Mouse (Mus musculus) limb, embryonic 13.5 days (tissue): ENCODE results near the gene Lrit3. TPM values are rescaled to one million over a fixed set of nuclear protein-coding genes. Genes with fewer than 3 reads are reported as not detected.

Experiments
- ATAC-seq: fragments of 200-750 bp; cut with Nextera tagmentation; 2 replicates; pipeline ENCODE4 v1.8.0; 2017; ENCODE audit warnings: low read depth, moderate number of reproducible peaks, moderate TSS enrichment; ENCODE audit not compliant: low FRiP score
- H3K27ac ChIP-seq: fragments of 300-500 bp; sonication (generic); 2 replicates; pipeline ENCODE4 v1.5.1; 2015; ENCODE audit warnings: inconsistent platforms, mild to moderate bottlenecking, moderate library complexity
- H3K27me3 ChIP-seq: fragments of 300-500 bp; sonication (generic); 2 replicates; pipeline ENCODE4 v1.6.1; 2015; ENCODE audit warnings: mild to moderate bottlenecking, inconsistent platforms
- H3K36me3 ChIP-seq: fragments of 300-500 bp; sonication (generic); 2 replicates; pipeline ENCODE4 v1.6.1; 2015; ENCODE audit warnings: inconsistent platforms, mild to moderate bottlenecking, moderate library complexity
- H3K4me1 ChIP-seq: fragments of 300-500 bp; sonication (generic); 2 replicates; pipeline ENCODE4 v1.6.1; 2015; ENCODE audit warnings: inconsistent platforms
- H3K4me2 ChIP-seq: fragments of 300-500 bp; sonication (generic); replicated peaks from 2 replicates; pipeline ENCODE4 v1.6.1; 2015; ENCODE audit warnings: inconsistent platforms, mild to moderate bottlenecking, moderate library complexity
- H3K4me3 ChIP-seq: fragments of 300-500 bp; sonication (generic); 2 replicates; pipeline ENCODE4 v1.5.1; 2015; ENCODE audit warnings: moderate library complexity, mild to moderate bottlenecking, inconsistent platforms
- H3K9ac ChIP-seq: fragments of 300-500 bp; sonication (generic); 2 replicates; pipeline ENCODE4 v1.6.1; 2015; ENCODE audit warnings: mild to moderate bottlenecking, inconsistent platforms
- H3K9me3 ChIP-seq: fragments of 300-500 bp; sonication (generic); 2 replicates; pipeline ENCODE4 v1.6.1; 2016; ENCODE audit warnings: inconsistent platforms
- WGBS: fragments of 180-500 bp; shearing (Covaris S2); methylation state at CpG from one replicate; pipeline ENCODE4 v1.1.7; 2015; 5-methylcytosine and 5-hydroxymethylcytosine counted together
- polyA plus RNA-seq: library from polyadenylated mRNA; unstranded; fragments of >200 nt; fragmentation: Nextera tagmentation; extraction: Ambion mirVana; gene quantifications from 2 replicates; pipeline ENCODE4 v1.2.1, GENCODE M21; 2015

Gene Lrit3
- polyA plus RNA-seq, 1 experiment from 2014 or later, result not detected

DNA sequence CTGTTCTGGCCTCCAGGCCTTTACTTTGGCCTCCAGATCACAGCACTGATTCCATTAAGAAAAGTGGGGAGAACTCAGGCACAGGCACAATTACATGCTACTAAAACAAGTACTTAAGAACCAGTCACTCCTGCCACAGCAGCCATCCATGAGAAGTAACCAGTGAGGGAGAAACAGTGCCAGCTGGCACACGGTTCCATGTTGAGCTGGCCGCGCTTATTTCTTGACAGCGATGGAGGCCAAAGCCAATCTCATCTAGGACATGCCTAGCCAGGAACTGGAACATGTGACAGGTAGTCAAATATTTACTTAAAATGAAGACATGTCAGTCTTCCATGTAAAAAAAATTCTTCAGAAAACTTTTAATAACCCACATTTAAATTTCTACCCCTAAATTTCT is 20.3 kb upstream of the Lrit3 start:
- Histone ChIP-seq H3K9me3 (no peaks in the 10 kb centered on the region), H3K4me2 (no peak overlapping the region), H3K9ac (no peak overlapping the region), H3K4me3 (no peak overlapping the region), H3K27ac (no peak overlapping the region), H3K4me1 (no peaks in the 10 kb centered on the region), H3K36me3 (peaks cover 46% of the 10 kb centered on the region), H3K27me3 (no peaks in the 10 kb centered on the region)
- no peak for ATAC-seq
- WGBS, result 96% methylated on average over 4 of the region's 4 CpGs

GRCm38 (mm10) chr3:129823293-129823692 is 19.5 kb upstream of the Lrit3 start:
- no peak for ATAC-seq
- H3K4me3 ChIP-seq, result no peak overlapping the region
- whole genome bisulfite sequencing, result 61% methylated on average over 5 of the region's 5 CpGs
- H3K4me1 ChIP-seq, result no peaks in the 10 kb centered on the region
- no peaks in the 10 kb centered on the region for H3K9me3 ChIP-seq
- no peaks in the 10 kb centered on the region for H3K27me3 ChIP-seq
- no peak overlapping the region for H3K4me2 ChIP-seq
- H3K27ac ChIP-seq, result no peak overlapping the region
- peaks cover 42% of the 10 kb centered on the region for H3K36me3 ChIP-seq
- H3K9ac ChIP-seq, result no peak overlapping the region

DNA sequence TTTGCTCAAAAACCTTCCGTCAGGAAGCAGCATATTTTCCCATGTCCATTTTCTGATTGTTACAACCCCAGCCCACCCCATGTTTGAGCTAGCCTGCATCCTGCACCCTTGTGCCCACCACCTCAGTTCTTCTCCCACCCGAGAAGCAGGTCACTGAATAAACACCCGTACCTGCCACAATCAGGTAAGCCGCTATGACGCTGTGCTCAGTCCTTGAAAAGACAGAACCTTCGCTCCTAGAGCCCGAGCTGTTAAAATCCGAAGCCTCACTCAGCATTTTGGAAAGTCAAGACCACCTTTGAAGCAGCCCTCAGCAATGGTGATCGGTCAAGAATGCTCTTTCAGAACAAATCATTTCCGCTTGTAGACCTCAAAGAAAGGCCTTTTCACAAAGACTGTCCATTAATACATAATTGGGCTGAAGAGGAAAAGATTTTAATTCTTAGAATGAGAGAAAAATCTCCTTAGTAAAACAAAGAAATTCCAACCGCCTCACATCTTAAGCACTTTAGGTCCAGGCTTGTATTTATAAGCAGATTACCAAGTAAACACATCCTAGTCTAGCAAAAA is 18.5 kb upstream of the Lrit3 start, which contains the start of gene Rrh:
Rrh (minus strand) TSS at position 382 of the 570 bp plus-strand sequence.
- Histone ChIP-seq H3K4me1 (no peaks in the 10 kb centered on the region), H3K9ac (no peak within 1 kb of the TSS), H3K27me3 (no peaks in the 10 kb centered on the region), H3K4me3 (no peak within 1 kb of the TSS), H3K4me2 (no peak within 1 kb of the TSS), H3K36me3 (peaks cover 35% of the 10 kb centered on the region), H3K9me3 (no peaks in the 10 kb centered on the region), H3K27ac (no peak within 1 kb of the TSS)
- no peak for ATAC-seq
- 92% methylated on average over 11 of the region's 11 CpGs for WGBS

DNA sequence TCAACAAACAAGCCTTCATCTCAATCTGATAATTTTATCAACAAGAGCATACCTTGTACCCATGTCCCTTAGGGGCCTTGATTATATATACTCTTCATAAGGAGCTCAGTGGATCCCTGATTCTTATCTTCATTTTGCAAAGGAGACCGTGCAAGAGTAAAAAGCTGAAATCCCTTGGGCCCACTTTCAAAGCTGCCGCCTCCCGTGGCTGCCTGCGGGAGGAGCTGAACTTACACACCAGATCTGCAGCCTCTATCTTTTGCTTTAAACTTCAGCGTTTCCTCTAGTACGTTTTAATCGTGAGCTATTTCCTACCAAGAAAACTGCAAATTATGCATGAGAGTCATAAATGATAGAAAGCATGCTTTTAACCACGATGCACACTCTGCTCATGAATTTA is 17.9 kb upstream of the Lrit3 start:
- Histone ChIP-seq H3K4me3 (no peak overlapping the region), H3K27ac (no peak overlapping the region), H3K27me3 (no peaks in the 10 kb centered on the region), H3K4me2 (no peak overlapping the region), H3K36me3 (peaks cover 32% of the 10 kb centered on the region), H3K4me1 (no peaks in the 10 kb centered on the region), H3K9me3 (no peaks in the 10 kb centered on the region), H3K9ac (no peak overlapping the region)
- WGBS, result 82% methylated on average over 8 of the region's 8 CpGs
- no peak for ATAC-seq

DNA sequence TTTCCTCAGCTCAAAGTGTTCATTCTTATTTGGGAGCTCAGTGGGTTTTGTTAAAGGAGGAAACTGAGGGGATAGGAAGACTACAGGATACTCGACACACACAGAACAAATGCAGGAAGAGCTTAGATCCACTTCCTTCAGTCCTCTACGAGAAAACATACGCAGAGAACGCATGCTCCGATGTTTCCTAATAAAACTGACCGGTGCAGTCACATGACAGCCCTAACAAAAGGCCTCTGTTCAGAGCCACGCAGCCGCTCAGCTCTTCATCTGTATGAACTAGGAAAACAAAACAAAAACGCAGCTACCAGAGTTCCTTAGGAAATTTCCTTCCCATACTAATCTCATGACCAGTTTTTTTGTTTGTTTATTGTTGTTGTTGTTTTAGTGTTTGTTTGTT is 17.0 kb upstream of the Lrit3 start:
- 66% methylated on average over 9 of the region's 9 CpGs for WGBS
- Histone ChIP-seq H3K36me3 (peaks cover 23% of the 10 kb centered on the region), H3K27ac (no peak overlapping the region), H3K4me2 (no peak overlapping the region), H3K9me3 (no peaks in the 10 kb centered on the region), H3K27me3 (no peaks in the 10 kb centered on the region), H3K4me3 (no peak overlapping the region), H3K4me1 (no peaks in the 10 kb centered on the region), H3K9ac (no peak overlapping the region)
- no peak for ATAC-seq

GRCm38 (mm10) chr3:129799011-129799410 is 4.8 kb downstream of the Lrit3 start:
- Histone ChIP-seq H3K9me3 (no peaks in the 10 kb centered on the region), H3K4me2 (no peak overlapping the region), H3K27me3 (no peaks in the 10 kb centered on the region), H3K4me3 (no peak overlapping the region), H3K36me3 (no peaks in the 10 kb centered on the region), H3K4me1 (no peaks in the 10 kb centered on the region), H3K27ac (no peak overlapping the region), H3K9ac (no peak overlapping the region)
- WGBS, result 66% methylated on average over 2 of the region's 2 CpGs
- no peak for ATAC-seq

DNA sequence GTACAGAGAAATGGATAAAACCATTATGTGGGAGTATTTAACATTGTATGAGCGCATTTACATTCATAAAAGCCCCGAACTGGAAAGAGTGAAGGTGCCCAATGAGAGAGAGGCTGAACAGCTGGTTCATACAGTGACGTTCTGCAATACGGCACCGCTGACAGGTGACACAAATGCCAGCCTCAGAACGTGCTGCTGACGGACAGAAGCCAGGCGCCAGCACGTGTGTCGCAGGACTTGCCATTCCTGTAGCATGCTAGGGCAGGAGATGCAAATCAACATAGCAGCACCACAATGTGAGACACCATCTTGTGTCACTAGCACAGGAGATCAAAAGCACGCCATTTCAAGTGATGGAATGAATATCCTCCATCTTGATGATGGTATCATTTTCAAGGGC is 5.3 kb downstream of the Lrit3 start:
- Histone ChIP-seq H3K9ac (no peak overlapping the region), H3K27ac (no peak overlapping the region), H3K36me3 (no peaks in the 10 kb centered on the region), H3K4me2 (no peak overlapping the region), H3K4me1 (no peaks in the 10 kb centered on the region), H3K27me3 (no peaks in the 10 kb centered on the region), H3K9me3 (no peaks in the 10 kb centered on the region), H3K4me3 (no peak overlapping the region)
- 69% methylated on average over 11 of the region's 11 CpGs for WGBS
- no peak for ATAC-seq

GRCm38 (mm10) chr3:129797341-129797740 is 6.5 kb downstream of the Lrit3 start:
- no peaks in the 10 kb centered on the region for H3K9me3 ChIP-seq
- no peak overlapping the region for H3K4me3 ChIP-seq
- H3K4me2 ChIP-seq, result no peak overlapping the region
- WGBS, result 79% methylated on average over 5 of the region's 5 CpGs
- H3K4me1 ChIP-seq, result no peaks in the 10 kb centered on the region
- H3K27me3 ChIP-seq, result no peaks in the 10 kb centered on the region
- no peaks in the 10 kb centered on the region for H3K36me3 ChIP-seq
- H3K27ac ChIP-seq, result no peak overlapping the region
- no peak for ATAC-seq
- H3K9ac ChIP-seq, result no peak overlapping the region

DNA sequence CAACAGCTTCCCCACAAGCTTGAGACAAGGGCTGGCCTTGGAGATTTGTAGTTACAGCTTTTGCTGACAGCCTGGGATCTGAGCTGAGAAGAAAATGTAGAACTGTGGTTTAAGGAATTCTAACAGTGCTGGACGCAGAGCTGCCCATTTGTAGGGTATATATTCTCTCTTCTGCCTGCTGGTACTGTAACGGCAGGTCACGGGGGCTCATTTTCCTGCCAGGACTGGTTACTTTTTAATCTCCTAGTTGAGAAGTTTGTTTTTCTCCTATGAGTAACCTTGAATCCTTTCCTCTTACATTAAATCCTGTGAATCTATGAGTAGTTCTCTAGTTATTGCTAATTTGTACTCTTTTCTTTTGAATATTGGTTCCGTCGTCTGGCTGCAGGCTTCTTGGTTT is 10.0 kb downstream of the Lrit3 start:
- ATAC-seq, result no peak
- Histone ChIP-seq H3K4me1 (no peaks in the 10 kb centered on the region), H3K27me3 (no peaks in the 10 kb centered on the region), H3K36me3 (no peaks in the 10 kb centered on the region), H3K4me3 (no peak overlapping the region), H3K9ac (no peak overlapping the region), H3K4me2 (no peak overlapping the region), H3K9me3 (no peaks in the 10 kb centered on the region), H3K27ac (no peak overlapping the region)
- WGBS, result 80% methylated on average over 5 of the region's 5 CpGs

DNA sequence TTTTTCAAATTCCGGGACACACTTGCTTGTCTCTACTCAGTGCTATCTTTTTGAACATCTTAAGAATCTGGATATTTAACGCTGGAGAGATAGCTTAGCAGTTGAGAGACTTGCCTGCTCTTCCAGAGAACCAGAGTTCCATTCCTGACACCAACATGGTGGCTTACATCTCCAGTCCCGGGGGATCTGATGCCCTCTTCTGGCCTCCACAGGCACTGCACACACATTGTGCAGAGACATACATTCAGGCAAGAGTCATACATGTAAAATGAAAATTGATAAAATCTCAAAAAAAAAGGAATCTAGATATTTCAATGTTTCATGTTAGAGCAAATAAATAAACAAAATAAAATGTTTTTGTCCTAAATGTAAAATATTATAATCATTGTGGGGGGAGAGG is 21.1 kb downstream of the Lrit3 start:
- Histone ChIP-seq H3K27ac (no peak overlapping the region), H3K36me3 (no peaks in the 10 kb centered on the region), H3K4me1 (no peaks in the 10 kb centered on the region), H3K4me3 (no peak overlapping the region), H3K27me3 (no peaks in the 10 kb centered on the region), H3K4me2 (no peak overlapping the region), H3K9me3 (0 out of 2 replicates have a peak, but pooled peaks cover 3% of the 10 kb centered on the region), H3K9ac (no peak overlapping the region)
- ATAC-seq, result no peak
- 90% methylated on average over 3 of the region's 3 CpGs for WGBS

DNA sequence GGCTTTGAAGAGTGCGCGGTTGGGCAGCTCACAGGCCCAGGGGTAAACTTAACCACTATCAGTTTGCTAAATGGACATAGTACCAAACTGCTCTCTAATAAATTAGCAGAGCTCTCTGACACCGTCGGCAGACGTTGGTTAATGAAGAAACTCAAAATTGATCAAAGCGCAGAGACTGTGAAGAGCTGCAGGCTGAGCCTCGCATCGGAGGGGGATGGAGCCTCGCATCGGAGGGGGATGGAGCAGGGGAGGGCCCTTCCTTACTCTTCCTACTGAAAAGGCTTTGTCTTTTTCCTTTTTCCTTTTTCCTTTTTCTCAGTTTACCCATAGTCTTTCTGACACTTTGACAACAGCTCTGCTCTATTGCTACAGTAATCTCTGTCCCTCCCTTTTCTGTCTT is 22.4 kb downstream of the Lrit3 start:
- Histone ChIP-seq H3K4me1 (no peaks in the 10 kb centered on the region), H3K9me3 (0 out of 2 replicates have a peak, but pooled peaks cover 3% of the 10 kb centered on the region), H3K27ac (no peak overlapping the region), H3K9ac (no peak overlapping the region), H3K4me2 (no peak overlapping the region), H3K4me3 (no peak overlapping the region), H3K27me3 (no peaks in the 10 kb centered on the region), H3K36me3 (no peaks in the 10 kb centered on the region)
- 44% methylated on average over 10 of the region's 10 CpGs for WGBS
- no peak for ATAC-seq

DNA sequence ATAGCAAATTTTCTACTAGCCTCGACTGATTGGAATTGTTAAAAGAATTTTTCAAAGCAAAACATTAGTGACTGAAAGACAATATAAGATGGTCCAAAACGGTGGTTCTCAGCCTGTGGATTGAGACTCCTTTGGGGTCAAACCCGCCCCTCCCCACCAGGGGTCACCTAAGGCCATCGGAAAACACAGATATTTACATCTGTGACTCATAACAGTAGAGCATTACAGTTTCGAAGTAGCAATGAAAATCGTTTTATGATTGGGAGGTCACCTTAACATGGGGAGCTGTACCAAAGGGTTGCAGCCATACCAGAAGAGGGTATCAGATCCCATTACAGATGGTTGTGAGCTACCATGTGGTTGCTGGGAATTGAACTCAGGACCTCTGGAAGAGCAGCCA is 32.6 kb downstream of the Lrit3 start:
- H3K9me3 ChIP-seq, result no peaks in the 10 kb centered on the region
- H3K27ac ChIP-seq, result no peak overlapping the region
- H3K4me3 ChIP-seq, result no peak overlapping the region
- H3K9ac ChIP-seq, result no peak overlapping the region
- H3K27me3 ChIP-seq, result no peaks in the 10 kb centered on the region
- H3K4me2 ChIP-seq, result no peak overlapping the region
- H3K36me3 ChIP-seq, result no peaks in the 10 kb centered on the region
- WGBS, result 84% methylated on average over 6 of the region's 6 CpGs
- ATAC-seq, result no peak
- H3K4me1 ChIP-seq, result no peaks in the 10 kb centered on the region
